Mouse (Mus musculus): ENCODE measurements around the gene Ckb.

Ckb gene

GRCm38 (mm10) chr12:111691346-111691872, 19.3 kb upstream of the Ckb start:
- DNase-seq = no peak

- DNase-seq = no peak
Measured at GRCm38 (mm10) chr12:111689426-111689825, 17.3 kb upstream of the Ckb start.

GRCm38 (mm10) chr12:111688069-111688428, 15.9 kb upstream of the Ckb start:
- DNase-seq = no peak

- DNase-seq = peak; percentile 67
Measured at GRCm38 (mm10) chr12:111687350-111688068, 15.4 kb upstream of the Ckb start.

GRCm38 (mm10) chr12:111686390-111686789, 14.3 kb upstream of the Ckb start:
- no peak for DNase-seq

GRCm38 (mm10) chr12:111682806-111683205, 10.7 kb upstream of the Ckb start:
- no peak for DNase-seq

GRCm38 (mm10) chr12:111682003-111682402, 9.9 kb upstream of the Ckb start:
- DNase-seq = no peak

- DNase-seq = no peak
Measured at GRCm38 (mm10) chr12:111681305-111681704, 9.2 kb upstream of the Ckb start.

- DNase-seq = no peak
Measured at GRCm38 (mm10) chr12:111680661-111681060, 8.5 kb upstream of the Ckb start.

- no peak for DNase-seq
Measured at GRCm38 (mm10) chr12:111678997-111679396, 6.9 kb upstream of the Ckb start.

- DNase-seq = no peak
Measured at GRCm38 (mm10) chr12:111678670-111678933, 6.5 kb upstream of the Ckb start.

GRCm38 (mm10) chr12:111677882-111678669, 5.9 kb upstream of the Ckb start, which contains the start of gene Trmt61a:
Gene Trmt61a, plus strand, starts transcription at chr12:111678105.
- DNase-seq = peak; percentile 85

- DNase-seq = no peak
Measured at GRCm38 (mm10) chr12:111677421-111677820, 5.3 kb upstream of the Ckb start.

GRCm38 (mm10) chr12:111675797-111676580, 3.9 kb upstream of the Ckb start:
- DNase-seq = no peak

GRCm38 (mm10) chr12:111674850-111675486, 2.8 kb upstream of the Ckb start:
- DNase-seq = no peak

- DNase-seq = no peak
Measured at GRCm38 (mm10) chr12:111672581-111672980, 443 bp upstream of the Ckb start.

GRCm38 (mm10) chr12:111671431-111671902, 671 bp downstream of the Ckb start:
- peak; percentile 83 for DNase-seq

- DNase-seq = no peak
Measured at GRCm38 (mm10) chr12:111670976-111671375, 1.2 kb downstream of the Ckb start.

GRCm38 (mm10) chr12:111670371-111670971, 1.7 kb downstream of the Ckb start:
- DNase-seq = peak; percentile 84

GRCm38 (mm10) chr12:111669961-111670360, 2.2 kb downstream of the Ckb start:
- DNase-seq = no peak

- DNase-seq = no peak
Measured at GRCm38 (mm10) chr12:111669000-111669788, 2.9 kb downstream of the Ckb start.
